22 mouse cellular contexts compared by ENCODE assay signal in genomic region chrX:42718078-42718785, GRCm38 (mm10).
DNase-seq lines count a peak whose midpoint lies in the region; ATAC-seq and TF ChIP-seq lines count a peak whose summit lies in the region.
"Had no signal": no experiment of that assay in that cellular context is flagged by ENCODE, and none has a peak within 500 bp of the region (broad histone marks: within the 10 kb centered on the region; RNA-seq: fewer than 3 reads in every experiment).

No protein-coding gene starts in this region.

- no peak for TF ChIP-seq CTCF in brain, embryonic 14.5 days (IDR thresholded peaks at IDR 0.05; ENCODE audit: borderline replicate concordance, extremely low read depth, insufficient read depth, insufficient read length)

- no peak overlapping the region for H3K4me2 ChIP-seq in forebrain, embryonic 14.5 days (ENCODE audit: low read length)
- H3K4me2 ChIP-seq in forebrain, embryonic 11.5 days (ENCODE audit: low read depth, low read length, severe bottlenecking): no peak overlapping the region
- no peak overlapping the region for H3K4me2 ChIP-seq in hindbrain, embryonic 13.5 days
- H3K4me2 ChIP-seq: heart, embryonic 11.5 days; hindbrain, embryonic 12.5 days; intestine, embryonic 15.5 days had no signal

- no peak overlapping the region for H3K9ac ChIP-seq in forebrain, embryonic 14.5 days (ENCODE audit: low read length)
- no peak overlapping the region for H3K9ac ChIP-seq in forebrain, embryonic 11.5 days (ENCODE audit: low read length)
- no peak overlapping the region for H3K9ac ChIP-seq in hindbrain, embryonic 13.5 days
- H3K9ac ChIP-seq: hindbrain, embryonic 12.5 days; intestine, embryonic 15.5 days had no signal

- H3K4me3 ChIP-seq in forebrain, embryonic 14.5 days (ENCODE audit: low read depth, low read length): no peak overlapping the region
- no peak overlapping the region for H3K4me3 ChIP-seq in forebrain, embryonic 11.5 days (ENCODE audit: low read depth, low read length)
- no peak overlapping the region for H3K4me3 ChIP-seq in hindbrain, embryonic 13.5 days
- H3K4me3 ChIP-seq: hindbrain, embryonic 12.5 days; intestine, embryonic 15.5 days had no signal

- 50% methylated on average over 3 of the region's 3 CpGs for WGBS in forebrain, embryonic 14.5 days
- 62% methylated on average over 3 of the region's 3 CpGs for WGBS in forebrain, embryonic 11.5 days
- WGBS in hindbrain, embryonic 13.5 days: 67% methylated on average over 3 of the region's 3 CpGs

- H3K36me3 ChIP-seq in forebrain, embryonic 14.5 days (ENCODE audit: control insufficient read depth, insufficient read depth, low read length): no peaks in the 10 kb centered on the region
- H3K36me3 ChIP-seq in forebrain, embryonic 11.5 days (ENCODE audit: control insufficient read depth, insufficient read depth, low read length): no peaks in the 10 kb centered on the region
- no peaks in the 10 kb centered on the region for H3K36me3 ChIP-seq in hindbrain, embryonic 13.5 days
- H3K36me3 ChIP-seq: G1E; hindbrain, embryonic 12.5 days; intestine, embryonic 15.5 days had no signal

- DNase-seq in forebrain, embryonic 14.5 days (ENCODE audit: low spot score): peak; percentile 53
- DNase-seq in forebrain, embryonic 11.5 days (ENCODE audit: low spot score): no peak
- peak; percentile 66 for DNase-seq in brain, embryonic 14.5 days (ENCODE audit: low read depth)
- peak; percentile 47 for DNase-seq in retina, embryonic 14.5 days (ENCODE audit: low spot score)
- DNase-seq in frontal cortex, postnatal 14 days (ENCODE audit: low spot score in 2 of 2): no peak
- DNase-seq: adrenal gland, adult 2 months; adrenal gland, postnatal 14 days; B cell, adult 2 months; cerebellum, adult 18-20 months; cerebellum, adult 9-10 months; cerebellum, postnatal 14 days; gastrocnemius, postnatal 10 days; gastrocnemius, postnatal 36 days; kidney, adult 11 months; kidney, adult 8-10 months had no signal

- TF ChIP-seq POLR2A in brain, embryonic 14.5 days (IDR thresholded peaks at IDR 0.05; ENCODE audit: borderline replicate concordance, extremely low read depth, insufficient read depth, insufficient read length, poor library complexity, severe bottlenecking): no peak

- no peaks in the 10 kb centered on the region for H3K27me3 ChIP-seq in forebrain, embryonic 14.5 days (replicated peaks; ENCODE audit: control insufficient read depth, insufficient read depth, low read length)
- no peaks in the 10 kb centered on the region for H3K27me3 ChIP-seq in forebrain, embryonic 11.5 days (ENCODE audit: control insufficient read depth, insufficient read depth, low read length)
- H3K27me3 ChIP-seq in hindbrain, embryonic 13.5 days: no peaks in the 10 kb centered on the region
- H3K27me3 ChIP-seq: CH12.LX; hindbrain, embryonic 12.5 days; intestine, embryonic 15.5 days had no signal

- H3K4me1 ChIP-seq in forebrain, embryonic 14.5 days (ENCODE audit: control insufficient read depth, insufficient read depth, low read length): no peaks in the 10 kb centered on the region
- no peaks in the 10 kb centered on the region for H3K4me1 ChIP-seq in forebrain, embryonic 11.5 days (replicated peaks; ENCODE audit: control insufficient read depth, insufficient read depth, low read length)
- H3K4me1 ChIP-seq in hindbrain, embryonic 13.5 days (replicated peaks): no peaks in the 10 kb centered on the region
- H3K4me1 ChIP-seq: hindbrain, embryonic 12.5 days; intestine, embryonic 15.5 days had no signal

- H3K9me3 ChIP-seq in forebrain, embryonic 14.5 days (replicated peaks; ENCODE audit: control insufficient read depth, low read length): no peaks in the 10 kb centered on the region
- no peaks in the 10 kb centered on the region for H3K9me3 ChIP-seq in forebrain, embryonic 11.5 days (ENCODE audit: control insufficient read depth, low read length)
- no peaks in the 10 kb centered on the region for H3K9me3 ChIP-seq in hindbrain, embryonic 13.5 days
- H3K9me3 ChIP-seq: G1E; hindbrain, embryonic 12.5 days; intestine, embryonic 15.5 days had no signal

- no peak overlapping the region for H3K27ac ChIP-seq in forebrain, embryonic 14.5 days (ENCODE audit: low read depth, low read length)
- no peak overlapping the region for H3K27ac ChIP-seq in forebrain, embryonic 11.5 days (ENCODE audit: low read depth, low read length)
- no peak overlapping the region for H3K27ac ChIP-seq in hindbrain, embryonic 13.5 days
- H3K27ac ChIP-seq: hindbrain, embryonic 12.5 days; intestine, embryonic 15.5 days had no signal

- peak; percentile 76; the same call in 1 of the 2 replicates for ATAC-seq in forebrain, embryonic 14.5 days
- ATAC-seq in forebrain, embryonic 11.5 days (replicated peaks; ENCODE audit: low FRiP score): no peak
- no peak for ATAC-seq in hindbrain, embryonic 13.5 days (ENCODE audit: low FRiP score)
- ATAC-seq: hindbrain, embryonic 16.5 days; intestine, embryonic 15.5 days had no signal

Comparison
In these comparisons a context has a peak if more than half of its experiments do, and no peak if none do; other contexts are left out.
1. DNase-seq: peak in forebrain, embryonic 14.5 days (single experiment), brain, embryonic 14.5 days (single experiment) and retina, embryonic 14.5 days (single experiment); none in forebrain, embryonic 11.5 days (single experiment) and frontal cortex, postnatal 14 days (0 of 2).